Mouse (Mus musculus) forebrain, embryonic 11.5 days (tissue): ENCODE results near the gene Cbx8. TPM values are rescaled to one million over a fixed set of nuclear protein-coding genes. Genes with fewer than 3 reads are reported as not detected.

ENCODE experiments used
- ATAC-seq: fragments of 200-750 bp; cut with Nextera tagmentation; replicated peaks from 2 replicates; pipeline ENCODE4 v1.8.0; 2017; ENCODE audit warnings: moderate TSS enrichment; ENCODE audit not compliant: low FRiP score
- DNase-seq: peaks from one replicate; pipeline ENCODE4 v3.0.0-alpha.2; 2017; ENCODE audit warnings: low spot score
- H3K27ac ChIP-seq: fragments of 300-500 bp; sonication (generic); 2 replicates; pipeline ENCODE4 v1.5.1; 2014; ENCODE audit warnings: low read depth, low read length
- H3K27me3 ChIP-seq: fragments of 300-500 bp; sonication (generic); 2 replicates; pipeline ENCODE4 v1.6.1; 2014; ENCODE audit warnings: mild to moderate bottlenecking, low read length, mixed read lengths; ENCODE audit not compliant: control insufficient read depth, insufficient read depth
- H3K36me3 ChIP-seq: fragments of 300-500 bp; sonication (generic); 2 replicates; pipeline ENCODE4 v1.6.1; 2014; ENCODE audit warnings: mild to moderate bottlenecking, low read length, moderate library complexity, mixed read lengths; ENCODE audit not compliant: control insufficient read depth, insufficient read depth
- H3K4me1 ChIP-seq: fragments of 300-500 bp; sonication (generic); replicated peaks from 2 replicates; pipeline ENCODE4 v1.6.1; 2014; ENCODE audit warnings: low read length, mixed read lengths; ENCODE audit not compliant: control insufficient read depth, insufficient read depth
- H3K4me2 ChIP-seq: fragments of 300-500 bp; sonication (generic); 2 replicates; pipeline ENCODE4 v1.6.1; 2014; ENCODE audit warnings: low read depth, mild to moderate bottlenecking, low read length, moderate library complexity, mixed read lengths; ENCODE audit not compliant: severe bottlenecking
- H3K4me3 ChIP-seq: fragments of 300-500 bp; sonication (generic); 2 replicates; pipeline ENCODE4 v1.5.1; 2014; ENCODE audit warnings: low read depth, low read length
- H3K9ac ChIP-seq: fragments of 300-500 bp; sonication (generic); 2 replicates; pipeline ENCODE4 v1.6.1; 2014; ENCODE audit warnings: low read length
- H3K9me3 ChIP-seq: fragments of 300-500 bp; sonication (generic); 2 replicates; pipeline ENCODE4 v1.6.1; 2016; ENCODE audit warnings: low read length, mixed read lengths; ENCODE audit not compliant: control insufficient read depth
- WGBS: fragments of 180-500 bp; shearing (Covaris S2); extraction: QIAGEN DNeasy Blood & Tissue Kit; methylation state at CpG from one replicate; pipeline ENCODE4 v1.1.7; 2014; 5-methylcytosine and 5-hydroxymethylcytosine counted together
- polyA plus RNA-seq: library from polyadenylated mRNA; unstranded; fragments of >200 nt; fragmentation: Nextera tagmentation; extraction: Ambion mirVana; gene quantifications from 2 replicates; pipeline ENCODE4 v1.2.1, GENCODE M21; 2014

Gene Cbx8
- polyA plus RNA-seq, 1 experiment from 2014 or later: 11.2 TPM

DNA sequence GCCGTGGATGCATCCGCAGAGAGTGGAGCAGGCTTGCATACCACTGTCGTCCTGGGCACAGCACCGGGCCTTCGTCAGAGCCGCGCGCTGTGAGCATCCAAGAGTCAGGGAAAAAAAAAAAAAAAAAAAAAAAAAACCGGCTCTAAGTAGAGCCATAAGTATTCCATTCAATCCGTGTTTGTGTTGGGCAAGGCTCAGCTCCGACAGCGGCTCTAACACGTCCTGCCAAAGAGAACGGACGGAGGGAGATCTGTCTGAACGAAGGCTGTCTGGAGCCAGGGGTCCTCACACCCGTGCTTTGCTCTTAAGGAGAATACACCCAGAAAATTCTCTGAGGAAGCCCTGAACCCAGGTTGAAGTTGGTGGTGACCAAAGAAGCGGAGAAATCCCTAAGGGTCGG lies 6.1 kb downstream of the Cbx8 start:
- Histone ChIP-seq H3K36me3 (peaks cover 5% of the 10 kb centered on the region; the same call in 1 of the 2 replicates), H3K4me2 (peak overlapping the region; percentile 13), H3K9ac (no peak overlapping the region), H3K9me3 (no peaks in the 10 kb centered on the region), H3K4me1 (peaks cover 33% of the 10 kb centered on the region), H3K4me3 (0 out of 2 replicates have a peak overlapping the region, but pooled peaks have one; percentile 5), H3K27ac (no peak overlapping the region), H3K27me3 (peaks cover 49% of the 10 kb centered on the region)
- no peak for ATAC-seq
- DNase-seq: no peak
- WGBS: under 1% methylated on average over 19 of the region's 19 CpGs

DNA sequence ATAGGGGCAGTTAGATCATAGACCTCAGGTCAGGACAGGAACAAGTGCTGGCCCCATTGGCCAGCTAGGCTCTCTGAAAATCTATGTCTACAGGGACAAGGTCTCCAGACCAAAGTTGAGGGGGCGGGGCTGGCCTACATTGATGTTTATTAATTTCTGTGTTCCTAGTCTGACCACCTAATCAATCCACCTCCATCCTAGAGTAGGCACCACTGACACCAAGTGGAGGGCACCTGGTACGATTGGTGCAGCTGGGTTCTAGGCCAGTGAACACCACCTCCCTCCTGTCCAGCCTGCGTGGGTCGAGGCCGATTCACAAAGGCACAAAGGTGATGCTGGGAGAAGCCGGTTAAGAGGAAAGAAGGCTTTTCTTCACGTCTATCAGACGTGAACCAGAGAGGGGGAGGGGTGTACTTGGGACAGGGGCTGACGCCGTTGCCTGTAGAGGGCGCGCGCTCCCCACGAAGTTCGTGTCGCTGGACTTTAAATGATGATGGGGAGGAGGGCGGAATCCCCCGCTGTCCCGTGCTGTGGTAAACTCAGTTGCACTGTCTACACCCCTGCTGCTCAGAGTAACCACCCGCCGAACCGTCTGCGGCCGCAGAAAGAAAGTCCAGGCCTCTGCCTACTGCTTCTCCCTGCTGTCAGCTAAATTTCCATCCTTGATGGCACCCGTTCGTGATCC lies 6.8 kb downstream of the Cbx8 start:
- Histone ChIP-seq H3K36me3 (peaks cover 11% of the 10 kb centered on the region; the same call in 1 of the 2 replicates), H3K4me1 (peaks cover 27% of the 10 kb centered on the region), H3K9me3 (no peaks in the 10 kb centered on the region), H3K9ac (no peak overlapping the region), H3K4me3 (0 out of 2 replicates have a peak overlapping the region, but pooled peaks have one; percentile 5), H3K4me2 (peak overlapping the region; percentile 13), H3K27me3 (peaks cover 43% of the 10 kb centered on the region), H3K27ac (no peak overlapping the region)
- DNase-seq (peak; percentile 90), ATAC-seq (peak; percentile 59)
- 1% methylated on average over 26 of the region's 26 CpGs for WGBS

DNA sequence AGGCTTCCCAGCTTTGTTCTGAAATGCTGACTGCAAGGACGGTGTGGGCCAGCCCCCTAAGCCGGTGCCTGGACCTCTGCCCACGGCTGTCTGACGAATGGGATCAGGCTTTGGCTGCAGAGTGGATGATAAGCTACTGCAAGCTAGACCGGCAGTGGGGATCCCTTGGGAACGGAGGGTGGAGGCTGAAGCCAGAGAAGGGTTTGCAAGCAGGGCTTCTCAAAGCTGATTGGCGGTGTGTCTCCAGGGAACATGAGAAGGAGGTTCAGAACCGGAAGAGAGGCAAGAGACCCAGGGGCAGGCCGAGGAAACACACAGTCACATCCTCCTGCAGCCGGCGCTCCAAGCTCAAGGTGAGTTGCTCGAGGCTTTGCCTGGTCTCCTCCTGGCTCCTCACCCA lies 14.6 kb downstream of the Cbx8 start:
- Histone ChIP-seq H3K27ac (no peak overlapping the region), H3K4me3 (no peak overlapping the region), H3K36me3 (peaks cover 34% of the 10 kb centered on the region), H3K4me2 (no peak overlapping the region), H3K9me3 (no peaks in the 10 kb centered on the region), H3K27me3 (peaks cover 6% of the 10 kb centered on the region), H3K9ac (no peak overlapping the region), H3K4me1 (peaks cover 19% of the 10 kb centered on the region)
- ATAC-seq (no peak), DNase-seq (no peak)
- WGBS: 81% methylated on average over 12 of the region's 12 CpGs

DNA sequence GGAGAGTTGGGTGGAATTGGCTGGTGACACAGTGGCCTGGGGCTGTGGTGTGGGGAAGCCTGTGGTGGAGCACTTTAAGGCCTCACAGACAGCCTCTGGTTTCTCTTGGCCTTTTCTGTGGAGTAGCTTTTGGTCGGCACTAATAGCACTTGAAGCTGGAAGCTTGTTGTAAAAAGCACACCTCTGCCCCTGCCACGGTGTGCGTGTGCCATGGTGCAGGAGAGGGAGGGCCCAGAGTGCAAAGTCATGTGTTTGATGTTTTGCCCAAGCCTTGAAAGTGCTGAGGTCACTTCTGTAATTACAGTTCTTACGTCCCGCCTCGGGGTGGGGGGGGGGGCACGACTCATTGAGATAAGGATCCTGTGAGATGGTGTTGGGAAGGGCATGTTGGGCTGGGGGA lies 16.5 kb downstream of the Cbx8 start:
- Histone ChIP-seq H3K4me3 (peak overlapping the region; percentile 92), H3K4me1 (peaks cover 19% of the 10 kb centered on the region), H3K9me3 (no peaks in the 10 kb centered on the region), H3K27me3 (peaks cover 8% of the 10 kb centered on the region), H3K9ac (peak overlapping the region; percentile 98), H3K36me3 (peaks cover 26% of the 10 kb centered on the region), H3K27ac (peak overlapping the region; percentile 90; the same call in 1 of the 2 replicates), H3K4me2 (peak overlapping the region; percentile 93)
- no peak for DNase-seq
- 17% methylated on average over 7 of the region's 7 CpGs for WGBS
- ATAC-seq: no peak

DNA sequence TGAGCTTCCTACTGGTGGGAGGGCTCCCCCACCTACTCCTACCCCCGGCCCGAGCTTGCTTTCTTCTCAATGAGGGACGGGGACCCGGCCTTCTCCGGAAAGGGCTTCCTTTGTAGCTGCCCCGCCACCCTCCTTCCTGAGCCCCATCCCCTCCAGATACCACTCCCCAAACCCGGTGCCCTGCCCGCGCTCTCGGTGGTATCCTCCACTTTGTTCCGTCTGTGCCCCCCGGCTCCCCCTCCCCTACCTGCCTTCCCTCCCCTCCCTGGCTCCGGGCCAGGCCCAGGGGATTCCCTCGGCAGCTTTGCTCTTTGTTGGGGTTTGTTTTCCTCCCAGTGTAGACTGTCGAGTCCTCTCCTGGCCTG lies 17.2 kb downstream of the Cbx8 start:
- H3K9me3 ChIP-seq: no peaks in the 10 kb centered on the region
- DNase-seq (peak; percentile 88), ATAC-seq (no peak; the same call in none of the 2 replicates)
- H3K36me3 ChIP-seq: peaks cover 20% of the 10 kb centered on the region
- 1% methylated on average over 15 of the region's 15 CpGs for WGBS
- H3K27me3 ChIP-seq: peaks cover 8% of the 10 kb centered on the region
- H3K27ac ChIP-seq: peak overlapping the region; percentile 90
- peak overlapping the region; percentile 92 for H3K4me3 ChIP-seq
- peak overlapping the region; percentile 98 for H3K9ac ChIP-seq
- peaks cover 19% of the 10 kb centered on the region for H3K4me1 ChIP-seq
- H3K4me2 ChIP-seq: peak overlapping the region; percentile 93

DNA sequence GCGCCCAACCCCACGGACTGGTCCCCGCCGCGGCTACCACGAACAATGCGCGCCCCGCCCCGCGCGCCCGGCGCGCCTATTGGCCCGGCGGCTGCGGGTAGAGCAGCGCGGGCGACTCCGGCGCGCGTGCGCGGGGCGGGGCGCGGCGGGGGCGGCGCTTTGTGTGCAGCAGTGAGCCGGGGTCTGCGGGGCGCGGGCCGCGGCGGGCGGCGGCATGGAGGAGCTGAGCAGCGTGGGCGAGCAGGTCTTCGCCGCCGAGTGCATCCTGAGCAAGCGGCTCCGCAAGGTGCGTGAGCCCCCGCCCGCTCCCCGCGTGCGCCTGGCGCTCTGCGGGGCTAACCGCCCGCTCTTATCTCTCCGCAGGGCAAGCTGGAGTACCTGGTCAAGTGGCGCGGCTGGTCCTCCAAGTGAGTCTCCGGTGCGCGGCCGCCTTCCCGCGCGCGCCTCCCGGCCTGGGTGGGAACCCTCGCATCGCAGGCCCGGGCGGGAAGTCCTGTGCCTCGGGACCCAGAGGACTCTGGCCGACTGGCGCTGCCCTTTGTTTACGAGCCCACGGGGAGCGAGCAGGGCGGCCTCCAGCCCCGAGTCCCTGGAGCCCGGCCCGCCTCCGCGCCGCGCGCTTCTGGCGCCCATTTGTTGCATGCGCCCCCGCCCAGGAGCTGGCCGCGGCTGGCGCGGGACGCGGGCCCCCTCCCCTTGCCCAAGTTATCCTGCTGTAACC lies 17.7 kb downstream of the Cbx8 start, which contains the start of gene Cbx2:
Gene Cbx2, plus strand, starts transcription at position 68 of the 721 bp plus-strand sequence.
- peaks cover 15% of the 10 kb centered on the region for H3K36me3 ChIP-seq
- peak; percentile 92 for ATAC-seq
- peaks cover 8% of the 10 kb centered on the region for H3K27me3 ChIP-seq
- DNase-seq: peak; percentile 96
- WGBS: under 1% methylated on average over 90 of the region's 99 CpGs
- peak within 1 kb of the TSS; percentile 93 for H3K4me2 ChIP-seq
- peaks cover 19% of the 10 kb centered on the region for H3K4me1 ChIP-seq
- peak within 1 kb of the TSS; percentile 92 for H3K4me3 ChIP-seq
- H3K27ac ChIP-seq: peak within 1 kb of the TSS; percentile 90
- H3K9ac ChIP-seq: peak within 1 kb of the TSS; percentile 98
- no peaks in the 10 kb centered on the region for H3K9me3 ChIP-seq

DNA sequence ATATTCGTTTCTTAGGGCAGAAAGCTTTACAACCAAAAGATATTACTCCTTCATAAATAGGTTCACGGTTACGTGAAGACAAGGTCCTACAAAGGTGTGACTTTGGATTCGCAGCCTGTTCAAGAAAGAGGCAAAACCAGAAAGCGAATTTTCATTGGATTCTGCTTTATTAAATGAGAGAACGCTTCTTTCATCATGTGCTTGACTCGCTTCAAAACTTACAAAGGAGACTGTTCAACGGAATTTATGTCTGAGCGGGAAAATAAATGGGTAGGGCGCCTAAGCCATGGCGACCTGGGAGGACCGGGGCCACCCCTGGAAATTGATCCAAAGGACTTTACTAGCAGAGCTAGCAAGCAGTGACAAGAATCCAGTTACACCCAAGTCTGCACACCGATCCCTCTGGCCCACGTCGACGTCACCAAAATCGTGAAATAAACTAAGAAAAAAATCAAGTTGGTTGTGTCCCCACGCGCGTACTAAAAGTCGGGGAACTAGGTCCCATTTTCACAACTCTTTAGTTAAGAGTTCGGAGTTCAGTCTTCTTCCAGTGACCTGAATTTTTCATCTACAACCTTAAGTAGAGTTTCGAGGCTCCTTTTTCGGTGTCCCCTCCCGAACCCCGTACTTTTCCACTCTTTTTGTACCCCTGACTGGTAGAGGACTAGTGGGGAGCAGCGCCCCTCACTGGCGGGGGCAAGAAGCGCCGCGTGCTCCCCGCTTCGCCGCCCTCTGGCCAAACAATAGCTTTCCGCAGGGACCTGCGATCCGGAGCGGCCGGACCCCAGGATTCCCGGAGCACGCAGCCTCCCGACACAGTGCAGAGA lies 18.5 kb downstream of the Cbx8 start:
- Histone ChIP-seq H3K36me3 (peaks cover 9% of the 10 kb centered on the region), H3K4me2 (peak overlapping the region; percentile 93), H3K9me3 (no peaks in the 10 kb centered on the region), H3K27me3 (peaks cover 8% of the 10 kb centered on the region), H3K4me1 (peaks cover 23% of the 10 kb centered on the region), H3K4me3 (peak overlapping the region; percentile 92), H3K27ac (peak overlapping the region; percentile 90), H3K9ac (peak overlapping the region; percentile 98)
- no peak for ATAC-seq
- no peak for DNase-seq
- 5% methylated on average over 42 of the region's 42 CpGs for WGBS

DNA sequence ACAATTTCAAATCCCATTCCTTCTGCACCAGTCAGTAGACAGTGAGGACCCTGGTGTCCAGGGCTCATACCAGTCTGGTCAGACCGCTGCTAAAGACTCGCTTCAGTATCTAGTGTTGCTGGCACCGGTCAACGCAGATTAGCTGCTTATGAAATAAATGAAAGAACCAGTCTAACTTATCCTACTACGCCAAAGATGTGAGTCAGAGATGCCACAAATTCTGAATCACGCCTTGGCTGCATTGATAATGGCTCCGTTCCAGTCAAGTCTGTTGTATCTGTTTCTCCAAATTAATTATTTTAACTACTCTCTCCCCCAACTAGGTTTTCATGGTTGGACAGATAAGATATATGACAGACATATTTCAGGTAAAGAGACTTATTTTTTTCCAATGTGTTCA lies 19.6 kb downstream of the Cbx8 start:
- Histone ChIP-seq H3K4me1 (peaks cover 21% of the 10 kb centered on the region), H3K27me3 (peaks cover 8% of the 10 kb centered on the region), H3K4me2 (no peak overlapping the region), H3K9ac (no peak overlapping the region), H3K27ac (no peak overlapping the region), H3K36me3 (no peaks in the 10 kb centered on the region), H3K9me3 (no peaks in the 10 kb centered on the region), H3K4me3 (no peak overlapping the region)
- ATAC-seq: no peak
- WGBS: 95% methylated on average over 7 of the region's 7 CpGs
- DNase-seq: no peak
